Mouse (Mus musculus): ENCODE measurements around the gene Ddr1. TPM values are rescaled to one million over a fixed set of nuclear protein-coding genes. Genes with fewer than 3 reads are reported as not detected.
A peak's percentile ranks its signal among the peaks of the same experiment; 100 is the strongest.

Gene Ddr1
- total and polyA plus RNA-seq, 2 experiments from 2014 or later, result 49.3 to 100 TPM

- Histone ChIP-seq H3K9me3 (ENCODE audit: low read length) (no peaks in the 10 kb centered on the region), H3K27ac (ENCODE audit: low read depth, low read length) (peak overlapping the region; percentile 80), H3K9ac (replicated peaks; ENCODE audit: low read length, poor library complexity, severe bottlenecking) (peak overlapping the region; percentile 58), H3K36me3 (ENCODE audit: insufficient read depth, low read length) (peaks cover 23% of the 10 kb centered on the region), H3K4me3 (ENCODE audit: low read depth, low read length) (peak overlapping the region; percentile 51), H3K4me2 (ENCODE audit: low read depth, low read length, poor library complexity, severe bottlenecking) (peak overlapping the region; percentile 79), H3K4me1 (ENCODE audit: insufficient read depth, low read length) (0 out of 2 replicates have a peak, but pooled peaks cover 4% of the 10 kb centered on the region), H3K27me3 (ENCODE audit: insufficient read depth, low read length) (no peaks in the 10 kb centered on the region)
- ATAC-seq (ENCODE audit: low FRiP score) (peak; percentile 64), DNase-seq (ENCODE audit: low spot score) (peak; percentile 47)
- peak; percentile 7 for TF ChIP-seq CTCF (IDR thresholded peaks at IDR 0.05)
- WGBS, result 3% methylated on average over 13 of the region's 13 CpGs
Measured at GRCm38 (mm10) chr17:35666851-35667256, 37.6 kb downstream of the Ddr1 start.

DNA sequence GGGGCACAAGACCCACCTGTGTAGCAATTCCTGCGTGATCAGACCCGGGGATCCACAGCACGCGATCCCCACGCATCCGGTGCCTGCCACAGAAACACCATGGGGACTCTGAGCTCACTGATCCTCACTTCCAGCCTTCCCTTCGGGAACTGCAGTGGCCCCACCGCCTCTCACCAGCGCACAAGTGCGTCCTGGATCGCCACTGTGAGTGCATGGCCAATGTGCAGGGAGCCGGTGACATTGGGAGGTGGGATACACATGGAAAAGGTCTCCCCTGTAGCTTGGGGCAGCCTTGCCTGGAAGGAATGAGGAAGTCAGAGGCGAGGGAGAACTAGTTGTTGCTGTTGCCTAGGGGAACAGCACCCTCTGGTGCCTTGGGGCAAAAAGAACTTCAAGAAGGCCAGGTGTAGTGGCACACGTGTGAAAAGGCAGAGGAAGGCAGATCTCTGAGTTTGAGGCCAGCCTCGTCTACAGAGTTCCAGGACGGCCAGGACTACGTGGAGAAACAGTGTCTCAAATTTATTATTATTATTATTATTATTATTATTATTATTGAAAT is 38.4 kb downstream of the Ddr1 start:
- TF ChIP-seq CTCF (IDR thresholded peaks at IDR 0.05), result peak; percentile 56
- no peak overlapping the region for H3K4me3 ChIP-seq (ENCODE audit: low read depth, low read length)
- DNase-seq (ENCODE audit: low spot score), result no peak
- H3K9ac ChIP-seq (replicated peaks; ENCODE audit: low read length, poor library complexity, severe bottlenecking), result no peak overlapping the region
- WGBS, result 80% methylated on average over 17 of the region's 17 CpGs
- 0 out of 2 replicates have a peak, but pooled peaks cover 4% of the 10 kb centered on the region for H3K4me1 ChIP-seq (ENCODE audit: insufficient read depth, low read length)
- H3K27ac ChIP-seq (ENCODE audit: low read depth, low read length), result no peak overlapping the region
- no peaks in the 10 kb centered on the region for H3K27me3 ChIP-seq (ENCODE audit: insufficient read depth, low read length)
- peaks cover 30% of the 10 kb centered on the region for H3K36me3 ChIP-seq (ENCODE audit: insufficient read depth, low read length)
- H3K4me2 ChIP-seq (ENCODE audit: low read depth, low read length, poor library complexity, severe bottlenecking), result no peak overlapping the region
- no peaks in the 10 kb centered on the region for H3K9me3 ChIP-seq (ENCODE audit: low read length)
- ATAC-seq (ENCODE audit: low FRiP score), result no peak

- peaks cover 30% of the 10 kb centered on the region for H3K36me3 ChIP-seq (ENCODE audit: insufficient read depth, low read length)
- H3K27me3 ChIP-seq (ENCODE audit: insufficient read depth, low read length), result no peaks in the 10 kb centered on the region
- no peak for ATAC-seq (ENCODE audit: low FRiP score)
- no peak overlapping the region for H3K9ac ChIP-seq (replicated peaks; ENCODE audit: low read length, poor library complexity, severe bottlenecking)
- H3K4me3 ChIP-seq (ENCODE audit: low read depth, low read length), result no peak overlapping the region
- no peak for TF ChIP-seq CTCF (IDR thresholded peaks at IDR 0.05)
- H3K27ac ChIP-seq (ENCODE audit: low read depth, low read length), result no peak overlapping the region
- H3K9me3 ChIP-seq (ENCODE audit: low read length), result no peaks in the 10 kb centered on the region
- H3K4me2 ChIP-seq (ENCODE audit: low read depth, low read length, poor library complexity, severe bottlenecking), result no peak overlapping the region
- no peak for DNase-seq (ENCODE audit: low spot score)
- no peaks in the 10 kb centered on the region for H3K4me1 ChIP-seq (ENCODE audit: insufficient read depth, low read length)
- 87% methylated on average over 2 of the region's 2 CpGs for WGBS
Measured at GRCm38 (mm10) chr17:35653086-35653485, 51.3 kb downstream of the Ddr1 start.

DNA sequence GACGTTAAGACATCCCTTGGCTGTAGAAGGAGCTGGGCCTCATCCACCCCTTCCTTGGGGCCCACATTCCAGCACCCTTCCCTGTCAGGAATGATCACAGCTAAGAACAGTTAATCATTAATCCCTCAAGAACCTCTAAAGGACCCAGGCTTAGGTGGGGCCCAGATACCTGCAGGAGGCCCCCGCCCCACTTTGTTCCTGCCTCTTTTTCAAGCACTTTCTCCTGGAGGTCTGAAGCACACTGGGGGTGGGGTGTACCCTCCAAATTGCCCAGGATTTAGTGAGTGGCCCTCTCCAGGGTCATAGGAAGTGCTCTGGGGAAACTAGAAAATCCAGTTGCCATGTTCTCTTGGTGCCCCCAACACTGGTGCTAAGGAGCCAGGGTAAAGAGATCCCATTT is 55.0 kb downstream of the Ddr1 start:
- Histone ChIP-seq H3K27me3 (ENCODE audit: insufficient read depth, low read length) (no peaks in the 10 kb centered on the region), H3K9me3 (ENCODE audit: low read length) (no peaks in the 10 kb centered on the region), H3K27ac (ENCODE audit: low read depth, low read length) (no peak overlapping the region), H3K36me3 (ENCODE audit: insufficient read depth, low read length) (no peaks in the 10 kb centered on the region), H3K4me2 (ENCODE audit: low read depth, low read length, poor library complexity, severe bottlenecking) (no peak overlapping the region), H3K9ac (replicated peaks; ENCODE audit: low read length, poor library complexity, severe bottlenecking) (no peak overlapping the region), H3K4me1 (ENCODE audit: insufficient read depth, low read length) (no peaks in the 10 kb centered on the region), H3K4me3 (ENCODE audit: low read depth, low read length) (no peak overlapping the region)
- DNase-seq (ENCODE audit: low spot score) (no peak), ATAC-seq (ENCODE audit: low FRiP score) (no peak)
- TF ChIP-seq CTCF (IDR thresholded peaks at IDR 0.05), result no peak
- WGBS, result 77% methylated on average over 2 of the region's 2 CpGs

DNA sequence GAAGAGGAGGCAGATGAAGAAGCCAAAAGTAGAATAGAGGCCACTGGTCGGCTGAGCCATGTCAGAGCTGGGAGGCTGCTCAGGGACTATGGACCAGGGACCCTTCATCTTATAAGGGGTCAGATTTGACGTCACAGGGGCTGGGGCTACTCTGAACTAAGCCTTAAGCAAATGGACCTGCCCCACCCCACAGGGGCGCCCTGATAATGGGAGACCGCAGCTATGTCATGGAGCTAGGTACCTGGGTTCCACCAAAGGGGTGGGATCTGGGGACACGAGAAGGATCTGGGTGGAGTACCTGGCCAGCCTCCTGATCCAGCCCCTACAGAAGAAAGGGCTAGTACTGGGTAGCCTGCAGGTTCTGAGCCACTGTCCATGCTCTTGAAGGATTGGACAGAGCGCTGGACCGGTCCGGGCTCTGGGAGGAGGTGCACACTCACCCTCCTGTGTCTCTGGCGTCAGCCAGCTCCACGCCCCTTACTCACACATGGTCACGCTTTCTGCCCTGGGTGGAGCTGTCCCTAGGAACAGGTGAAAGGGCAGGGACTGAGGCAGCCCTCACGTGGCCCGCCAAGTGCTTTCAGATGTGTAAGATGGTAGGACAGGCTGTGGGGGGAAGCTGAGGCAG is 60.7 kb downstream of the Ddr1 start, which contains the start of gene Mucl3:
TSS of gene Mucl3 (minus strand) at position 87 of the 628 bp plus-strand sequence.
- no peaks in the 10 kb centered on the region for H3K4me1 ChIP-seq (ENCODE audit: insufficient read depth, low read length)
- no peak for DNase-seq (ENCODE audit: low spot score)
- H3K27me3 ChIP-seq (ENCODE audit: insufficient read depth, low read length), result no peaks in the 10 kb centered on the region
- no peak within 1 kb of the TSS for H3K4me3 ChIP-seq (ENCODE audit: low read depth, low read length)
- H3K4me2 ChIP-seq (ENCODE audit: low read depth, low read length, poor library complexity, severe bottlenecking), result no peak within 1 kb of the TSS
- no peak for ATAC-seq (ENCODE audit: low FRiP score)
- no peak within 1 kb of the TSS for H3K9ac ChIP-seq (replicated peaks; ENCODE audit: low read length, poor library complexity, severe bottlenecking)
- TF ChIP-seq CTCF (IDR thresholded peaks at IDR 0.05), result no peak
- no peaks in the 10 kb centered on the region for H3K36me3 ChIP-seq (ENCODE audit: insufficient read depth, low read length)
- no peaks in the 10 kb centered on the region for H3K9me3 ChIP-seq (ENCODE audit: low read length)
- WGBS, result 73% methylated on average over 13 of the region's 13 CpGs
- H3K27ac ChIP-seq (ENCODE audit: low read depth, low read length), result no peak within 1 kb of the TSS

DNA sequence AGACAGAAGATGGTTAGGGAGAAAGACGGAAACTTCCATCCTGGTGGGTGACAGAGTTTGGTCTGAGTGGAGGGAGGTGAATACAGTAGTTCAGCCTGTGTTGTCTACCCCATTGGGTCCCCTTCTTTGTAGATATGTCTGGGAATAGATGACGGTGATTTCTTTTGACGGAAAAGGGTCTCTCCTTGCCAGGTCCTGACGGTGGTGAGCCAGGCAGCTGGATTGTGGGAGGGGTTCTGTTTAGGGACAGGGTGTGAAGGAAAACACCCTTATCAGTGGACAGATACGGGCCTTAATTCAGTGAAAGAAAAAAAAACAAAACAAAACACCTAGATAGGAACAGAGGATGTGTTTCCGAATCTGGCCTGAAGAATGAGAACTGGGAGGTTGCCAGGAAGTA is 65.1 kb downstream of the Ddr1 start:
- Histone ChIP-seq H3K9ac (replicated peaks; ENCODE audit: low read length, poor library complexity, severe bottlenecking) (no peak overlapping the region), H3K27me3 (ENCODE audit: insufficient read depth, low read length) (0 out of 2 replicates have a peak, but pooled peaks cover 4% of the 10 kb centered on the region), H3K4me1 (ENCODE audit: insufficient read depth, low read length) (no peaks in the 10 kb centered on the region), H3K27ac (ENCODE audit: low read depth, low read length) (no peak overlapping the region), H3K9me3 (ENCODE audit: low read length) (no peaks in the 10 kb centered on the region), H3K36me3 (ENCODE audit: insufficient read depth, low read length) (no peaks in the 10 kb centered on the region), H3K4me3 (ENCODE audit: low read depth, low read length) (no peak overlapping the region), H3K4me2 (ENCODE audit: low read depth, low read length, poor library complexity, severe bottlenecking) (no peak overlapping the region; the same call in 1 of the 2 replicates)
- WGBS, result 80% methylated on average over 6 of the region's 6 CpGs
- DNase-seq (ENCODE audit: low spot score), result no peak
- no peak for ATAC-seq (ENCODE audit: low FRiP score)
- no peak for TF ChIP-seq CTCF (IDR thresholded peaks at IDR 0.05)
